Mouse (Mus musculus): ENCODE measurements around the gene Adam33.

Gene Adam33

GRCm38 (mm10) chr2:131030561-131030960, 33.1 kb downstream of the Adam33 start:
- H3K9me3 ChIP-seq (ENCODE audit: low read length): no peaks in the 10 kb centered on the region
- H3K4me3 ChIP-seq (replicated peaks; ENCODE audit: low read length): no peak overlapping the region
- TF ChIP-seq CTCF (conservative IDR thresholded peaks at IDR 0.05; ENCODE audit: low read length): no peak
- no peaks in the 10 kb centered on the region for H3K4me1 ChIP-seq (replicated peaks; ENCODE audit: low read depth, low read length)
- H3K36me3 ChIP-seq (ENCODE audit: insufficient read depth, low read length): peaks cover 12% of the 10 kb centered on the region
- H3K27me3 ChIP-seq (ENCODE audit: insufficient read depth, low read length): no peaks in the 10 kb centered on the region

GRCm38 (mm10) chr2:131029065-131029935, 34.3 kb downstream of the Adam33 start:
- TF ChIP-seq POU5F1 (IDR thresholded peaks at IDR 0.05; ENCODE audit: borderline replicate concordance, low read length): no peak
- no peak for TF ChIP-seq CTCF (conservative IDR thresholded peaks at IDR 0.05; ENCODE audit: low read length)
- TF ChIP-seq NANOG (IDR thresholded peaks at IDR 0.05; ENCODE audit: borderline replicate concordance, low read length): no peak
- Histone ChIP-seq H3K9me3 (ENCODE audit: low read length) (no peaks in the 10 kb centered on the region), H3K27me3 (ENCODE audit: insufficient read depth, low read length) (no peaks in the 10 kb centered on the region), H3K36me3 (ENCODE audit: insufficient read depth, low read length) (peaks cover 20% of the 10 kb centered on the region), H3K4me3 (replicated peaks; ENCODE audit: low read length) (no peak overlapping the region), H3K4me1 (replicated peaks; ENCODE audit: low read depth, low read length) (no peaks in the 10 kb centered on the region)

GRCm38 (mm10) chr2:131026941-131027340, 36.7 kb downstream of the Adam33 start:
- Histone ChIP-seq H3K4me3 (replicated peaks; ENCODE audit: low read length) (no peak overlapping the region), H3K9me3 (ENCODE audit: low read length) (no peaks in the 10 kb centered on the region), H3K4me1 (replicated peaks; ENCODE audit: low read depth, low read length) (no peaks in the 10 kb centered on the region), H3K36me3 (ENCODE audit: insufficient read depth, low read length) (peaks cover 27% of the 10 kb centered on the region), H3K27me3 (ENCODE audit: insufficient read depth, low read length) (no peaks in the 10 kb centered on the region)
- no peak for TF ChIP-seq NANOG (IDR thresholded peaks at IDR 0.05; ENCODE audit: borderline replicate concordance, low read length)
- TF ChIP-seq CTCF (conservative IDR thresholded peaks at IDR 0.05; ENCODE audit: low read length): no peak
- TF ChIP-seq POU5F1 (IDR thresholded peaks at IDR 0.05; ENCODE audit: borderline replicate concordance, low read length): no peak

- Histone ChIP-seq H3K27me3 (ENCODE audit: insufficient read depth, low read length) (no peaks in the 10 kb centered on the region), H3K4me1 (replicated peaks; ENCODE audit: low read depth, low read length) (no peaks in the 10 kb centered on the region), H3K4me3 (replicated peaks; ENCODE audit: low read length) (no peak overlapping the region), H3K36me3 (ENCODE audit: insufficient read depth, low read length) (peaks cover 36% of the 10 kb centered on the region), H3K9me3 (ENCODE audit: low read length) (no peaks in the 10 kb centered on the region)
- TF ChIP-seq NANOG (IDR thresholded peaks at IDR 0.05; ENCODE audit: borderline replicate concordance, low read length) (no peak), POU5F1 (IDR thresholded peaks at IDR 0.05; ENCODE audit: borderline replicate concordance, low read length) (no peak), CTCF (conservative IDR thresholded peaks at IDR 0.05; ENCODE audit: low read length) (no peak)
These were observed 38.4 kb downstream of the Adam33 start for GRCm38 (mm10) chr2:131025230-131025629.

- Histone ChIP-seq H3K9me3 (ENCODE audit: low read length) (no peaks in the 10 kb centered on the region), H3K27me3 (ENCODE audit: insufficient read depth, low read length) (no peaks in the 10 kb centered on the region), H3K4me1 (replicated peaks; ENCODE audit: low read depth, low read length) (no peaks in the 10 kb centered on the region), H3K36me3 (ENCODE audit: insufficient read depth, low read length) (peaks cover 11% of the 10 kb centered on the region), H3K4me3 (replicated peaks; ENCODE audit: low read length) (no peak overlapping the region)
- no peak for TF ChIP-seq POU5F1 (IDR thresholded peaks at IDR 0.05; ENCODE audit: borderline replicate concordance, low read length)
- no peak for TF ChIP-seq NANOG (IDR thresholded peaks at IDR 0.05; ENCODE audit: borderline replicate concordance, low read length)
- no peak for TF ChIP-seq CTCF (conservative IDR thresholded peaks at IDR 0.05; ENCODE audit: low read length)
These were observed 53.0 kb downstream of the Adam33 start for GRCm38 (mm10) chr2:131010566-131010965.

- no peaks in the 10 kb centered on the region for H3K9me3 ChIP-seq (ENCODE audit: low read length)
- TF ChIP-seq NANOG (IDR thresholded peaks at IDR 0.05; ENCODE audit: borderline replicate concordance, low read length) (no peak), POU5F1 (IDR thresholded peaks at IDR 0.05; ENCODE audit: borderline replicate concordance, low read length) (no peak), CTCF (conservative IDR thresholded peaks at IDR 0.05; ENCODE audit: low read length) (no peak)
- no peak overlapping the region for H3K4me3 ChIP-seq (replicated peaks; ENCODE audit: low read length)
- H3K27me3 ChIP-seq (ENCODE audit: insufficient read depth, low read length): no peaks in the 10 kb centered on the region
- H3K4me1 ChIP-seq (replicated peaks; ENCODE audit: low read depth, low read length): no peaks in the 10 kb centered on the region
- H3K36me3 ChIP-seq (ENCODE audit: insufficient read depth, low read length): peaks cover 15% of the 10 kb centered on the region
These were observed 54.5 kb downstream of the Adam33 start for GRCm38 (mm10) chr2:131009123-131009522.
